Mouse (Mus musculus) layer of hippocampus, adult 2 months (tissue): ENCODE measurements at regions not wholly inside any gene's neighbourhood (a gene's known extent, or its start where the extent isn't known, plus 50 kb on each side); places are given as distances from the start of the nearest gene placed in this dataset.
A peak's percentile ranks its signal among the peaks of the same experiment; 100 is the strongest.

Source experiments
- DNase-seq, 2 experiments: peaks; one replicate each; pipeline ENCODE4 v3.0.0; 2022; ENCODE audit warnings: low spot score in 2 of 2
- H3K27ac ChIP-seq: fragments of 200-600 bp; 2 replicates; pipeline ENCODE4 v1.8.1; 2022
- H3K4me3 ChIP-seq: fragments of 200-600 bp; 2 replicates; pipeline ENCODE4 v1.8.1; 2022; ENCODE audit warnings: mild to moderate bottlenecking
- CTCF ChIP-seq: fragments of 200-600 bp; conservative IDR thresholded peaks from 2 replicates; pipeline ENCODE4 v1.8.1; 2022; ENCODE audit warnings: antibody characterized with exemption, mild to moderate bottlenecking, moderate library complexity

DNA sequence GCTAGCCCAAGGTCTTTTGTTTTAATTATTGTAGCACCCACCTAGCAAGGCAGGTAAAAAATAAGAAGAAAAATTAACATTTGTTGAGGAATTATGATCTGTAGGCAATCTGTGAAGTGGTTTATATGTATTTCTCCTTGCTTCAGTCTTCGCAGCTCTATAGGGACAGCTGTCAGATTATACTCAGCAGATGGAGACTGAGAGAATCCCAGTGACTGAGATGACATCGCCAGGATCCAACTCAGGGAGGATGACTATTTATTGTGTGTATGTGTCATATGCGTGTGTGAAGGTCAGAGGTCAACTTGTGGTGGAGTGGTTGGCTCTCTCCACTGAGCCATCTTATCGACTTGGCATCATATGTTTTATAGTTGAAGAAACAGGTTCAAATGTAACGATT is 362.0 kb upstream of the Chd6 start:
- H3K27ac ChIP-seq: no peak overlapping the region
- DNase-seq: peak in 1 of 2 experiments; percentile 30
- TF ChIP-seq CTCF: no peak
- no peak overlapping the region for H3K4me3 ChIP-seq

GRCm38 (mm10) chr2:161470025-161470424 is 361.1 kb upstream of the Chd6 start:
- no peak overlapping the region for H3K27ac ChIP-seq
- H3K4me3 ChIP-seq: no peak overlapping the region
- peak; percentile 29 to 46 for DNase-seq
- peak; percentile 83 for TF ChIP-seq CTCF

- no peak for TF ChIP-seq CTCF
- no peak for DNase-seq
- Histone ChIP-seq H3K4me3 (no peak overlapping the region), H3K27ac (no peak overlapping the region)
Observed at GRCm38 (mm10) chr2:161467035-161467434, 358.2 kb upstream of the Chd6 start.

DNA sequence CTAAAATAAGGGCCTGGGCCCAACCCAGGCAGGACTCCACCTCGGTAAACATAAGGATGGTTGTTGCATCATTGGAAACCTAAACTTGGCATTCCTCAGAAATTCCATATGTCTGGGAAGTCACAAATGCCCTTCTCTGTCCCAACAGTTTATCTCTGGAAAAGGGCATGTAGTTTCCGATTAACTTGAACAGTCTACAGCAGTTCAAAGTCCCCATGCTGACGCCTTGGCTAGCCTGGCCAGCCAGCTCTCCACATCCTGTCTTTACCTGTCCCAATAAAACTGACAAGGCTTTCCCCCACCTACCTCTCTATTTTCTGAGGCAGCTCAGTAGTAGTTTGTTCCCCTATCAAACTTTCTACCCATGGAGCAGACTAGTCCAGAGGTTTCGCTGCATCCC is 351.7 kb upstream of the Chd6 start:
- TF ChIP-seq CTCF: no peak
- no peak overlapping the region for H3K4me3 ChIP-seq

DNA sequence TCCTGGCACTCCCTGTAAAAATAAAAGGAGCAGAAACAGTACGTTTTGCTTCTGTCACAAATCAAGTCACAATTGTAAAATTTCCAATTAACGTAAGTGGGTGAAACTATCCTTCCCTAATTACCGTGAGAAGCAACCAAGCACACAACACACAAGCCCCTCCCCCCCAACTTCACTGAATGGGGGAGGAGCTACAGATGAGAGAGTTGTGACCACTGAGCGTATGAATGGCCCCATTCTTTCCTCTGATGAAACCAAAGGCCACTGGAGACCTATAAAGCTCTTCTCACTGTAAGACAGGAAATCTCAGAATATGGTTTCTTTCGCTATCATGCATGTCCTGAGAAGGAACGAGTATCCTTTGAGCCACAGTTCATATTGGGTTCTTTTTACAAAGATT is 345.6 kb upstream of the Chd6 start:
- Histone ChIP-seq H3K27ac (no peak overlapping the region), H3K4me3 (no peak overlapping the region)
- DNase-seq: no peak
- TF ChIP-seq CTCF: no peak

More for the DNA sequence above, 351.7 kb upstream of the Chd6 start:
- no peak for DNase-seq
- H3K27ac ChIP-seq: no peak overlapping the region

DNA sequence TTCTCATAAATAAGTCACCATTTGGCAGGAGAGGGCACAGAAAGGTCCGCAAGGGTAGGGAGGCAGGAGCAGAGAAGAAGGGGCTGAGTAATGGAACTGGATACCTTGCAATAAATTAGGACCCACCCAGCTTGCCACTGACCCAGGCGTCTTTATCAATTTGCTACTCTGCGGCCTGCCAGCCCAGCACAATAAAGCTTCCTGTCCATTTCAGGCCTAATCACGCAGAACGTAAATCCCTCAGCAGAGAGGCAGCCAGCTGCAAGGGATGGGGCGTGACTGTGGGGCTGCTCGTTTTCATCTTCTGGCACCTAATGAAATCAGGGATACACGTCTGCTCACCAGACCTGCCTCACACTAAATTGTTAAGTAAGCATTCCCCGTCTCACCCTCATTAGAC is 324.9 kb upstream of the Chd6 start:
- Histone ChIP-seq H3K4me3 (no peak overlapping the region), H3K27ac (no peak overlapping the region)
- no peak for TF ChIP-seq CTCF
- DNase-seq: no peak

- Histone ChIP-seq H3K4me3 (no peak overlapping the region), H3K27ac (no peak overlapping the region)
- peak in 1 of 2 experiments; percentile 8 for DNase-seq
- TF ChIP-seq CTCF: no peak
Observed at GRCm38 (mm10) chr2:161429294-161429693, 320.4 kb upstream of the Chd6 start.

DNA sequence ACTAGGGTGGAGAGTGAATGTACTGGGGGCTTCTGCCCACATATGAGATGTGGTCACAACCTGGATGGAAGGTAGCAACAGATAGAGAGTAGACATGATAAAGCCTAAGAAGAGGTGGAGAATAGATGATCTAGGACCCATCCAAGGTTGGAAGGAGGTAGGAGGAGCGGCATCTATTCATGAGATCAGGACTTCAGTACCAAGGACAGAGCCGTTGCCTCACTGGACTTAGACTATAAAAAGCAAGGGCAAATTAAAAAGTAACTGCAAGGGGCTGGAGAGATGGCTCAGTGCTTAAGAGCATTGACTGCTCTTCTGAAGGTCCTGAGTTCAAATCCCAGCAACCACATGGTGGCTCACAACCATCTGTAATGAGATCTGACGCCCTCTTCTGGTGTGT is 316.7 kb upstream of the Chd6 start:
- TF ChIP-seq CTCF: no peak
- H3K4me3 ChIP-seq: no peak overlapping the region

DNA sequence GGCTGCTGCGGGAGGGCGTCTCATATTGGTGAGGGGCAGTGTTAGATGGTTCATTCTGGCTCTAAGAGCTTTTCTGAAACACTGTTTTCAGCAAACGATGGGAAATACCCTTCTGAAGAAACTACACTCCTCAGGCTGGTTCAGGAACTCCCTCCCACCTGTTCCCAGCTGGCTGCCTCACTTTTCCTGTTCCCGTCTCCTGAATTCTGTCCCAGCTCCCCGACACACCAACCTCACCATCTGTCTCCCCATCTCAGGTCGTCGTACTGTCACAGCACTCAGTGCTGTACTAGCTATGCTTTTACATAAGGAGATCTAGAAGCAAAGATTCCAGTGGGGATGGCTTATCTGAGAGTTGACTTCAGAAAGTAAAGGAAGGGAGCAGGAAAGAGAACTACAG is 309.2 kb upstream of the Chd6 start:
- no peak overlapping the region for H3K27ac ChIP-seq
- H3K4me3 ChIP-seq: no peak overlapping the region
- peak in 1 of 2 experiments; percentile 19 for DNase-seq
- TF ChIP-seq CTCF: no peak

More for the DNA sequence above, 316.7 kb upstream of the Chd6 start:
- no peak for DNase-seq
- H3K27ac ChIP-seq: no peak overlapping the region

GRCm38 (mm10) chr2:161416218-161416927 is 307.5 kb upstream of the Chd6 start:
- DNase-seq: no peak
- H3K27ac ChIP-seq: no peak overlapping the region
- H3K4me3 ChIP-seq: no peak overlapping the region
- TF ChIP-seq CTCF: no peak

- no peak overlapping the region for H3K4me3 ChIP-seq
- H3K27ac ChIP-seq: no peak overlapping the region
- no peak for DNase-seq
- no peak for TF ChIP-seq CTCF
Observed at GRCm38 (mm10) chr2:161408306-161408705, 299.4 kb upstream of the Chd6 start.

- no peak overlapping the region for H3K27ac ChIP-seq
- H3K4me3 ChIP-seq: no peak overlapping the region
- no peak for DNase-seq
- TF ChIP-seq CTCF: peak; percentile 64
Observed at GRCm38 (mm10) chr2:161405847-161406384, 297.0 kb upstream of the Chd6 start.

DNA sequence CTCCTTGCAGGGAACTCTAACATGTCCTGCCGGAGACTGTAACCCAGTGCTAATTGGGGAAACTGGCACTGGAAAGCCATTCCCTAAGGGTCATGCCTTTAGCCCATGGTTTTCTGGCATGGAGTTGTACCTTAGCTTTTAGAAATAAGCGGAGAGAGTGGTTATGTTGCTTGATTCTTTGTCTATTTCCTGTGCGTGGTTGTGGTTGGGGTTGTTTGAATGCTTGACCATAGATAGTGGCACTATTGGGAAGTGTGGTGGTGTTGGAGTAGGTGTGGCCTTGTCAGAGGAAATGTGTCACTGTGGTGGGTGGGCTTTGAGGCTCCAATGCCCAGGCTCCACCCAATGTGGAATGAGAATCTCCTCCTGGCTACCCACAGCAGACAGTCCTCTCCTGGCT is 289.2 kb upstream of the Chd6 start:
- no peak for DNase-seq
- no peak overlapping the region for H3K27ac ChIP-seq
- no peak overlapping the region for H3K4me3 ChIP-seq
- TF ChIP-seq CTCF: no peak
